Mouse (Mus musculus) left cerebral cortex, adult 8-10 months (tissue): ENCODE results near the gene Itpa. TPM values are rescaled to one million over a fixed set of nuclear protein-coding genes. Genes with fewer than 3 reads are reported as not detected.
A peak's percentile ranks its signal among the peaks of the same experiment; 100 is the strongest.

Source experiments
- DNase-seq, 2 experiments: peaks; one replicate each; pipeline ENCODE4 v3.0.0; 2022; ENCODE audit warnings: low spot score in 2 of 2
- total RNA-seq, 4 experiments: library from RNA; stranded (reverse); gene quantifications; 2 replicates each; pipeline ENCODE4 v1.2.4; 2022

The Itpa gene
- total RNA-seq, 4 experiments from 2014 or later: 35.7 to 41.7 (median 38.3) TPM

- no peak for DNase-seq
Measured at GRCm38 (mm10) chr2:130655660-130656339, 11.6 kb upstream of the Itpa start.

GRCm38 (mm10) chr2:130656536-130656935 lies 10.9 kb upstream of the Itpa start:
- DNase-seq: peak in 1 of 2 experiments; percentile 90

GRCm38 (mm10) chr2:130657541-130657940 lies 9.9 kb upstream of the Itpa start:
- peak; percentile 66 to 93 for DNase-seq

GRCm38 (mm10) chr2:130658530-130658929 lies 8.9 kb upstream of the Itpa start:
- DNase-seq: peak in 1 of 2 experiments; percentile 62

GRCm38 (mm10) chr2:130663342-130663741 lies 4.1 kb upstream of the Itpa start:
- DNase-seq: no peak

- DNase-seq: peak; percentile 94 to 96
Measured at GRCm38 (mm10) chr2:130664102-130664701, 3.2 kb upstream of the Itpa start, which contains the start of gene Ddrgk1. Ddrgk1 (minus strand) TSS chr2:130664659.

GRCm38 (mm10) chr2:130677211-130677610 lies 9.8 kb downstream of the Itpa start:
- no peak for DNase-seq

GRCm38 (mm10) chr2:130679154-130679553 lies 11.7 kb downstream of the Itpa start:
- DNase-seq: no peak

- DNase-seq: no peak
Measured at GRCm38 (mm10) chr2:130679899-130680298, 12.5 kb downstream of the Itpa start.

GRCm38 (mm10) chr2:130681531-130681930 lies 14.1 kb downstream of the Itpa start:
- DNase-seq: no peak

GRCm38 (mm10) chr2:130685426-130685825 lies 18.0 kb downstream of the Itpa start:
- DNase-seq: no peak

- DNase-seq: no peak
Measured at GRCm38 (mm10) chr2:130689011-130689410, 21.6 kb downstream of the Itpa start.

- no peak for DNase-seq
Measured at GRCm38 (mm10) chr2:130693563-130693962, 26.2 kb downstream of the Itpa start.

GRCm38 (mm10) chr2:130696700-130697152 lies 29.3 kb downstream of the Itpa start:
- no peak for DNase-seq

GRCm38 (mm10) chr2:130697153-130697810 lies 29.9 kb downstream of the Itpa start, which contains the start of gene Slc4a11:
Slc4a11 (minus strand) TSS chr2:130697519.
- DNase-seq: no peak

GRCm38 (mm10) chr2:130697821-130698266 lies 30.4 kb downstream of the Itpa start:
- DNase-seq: no peak

- no peak for DNase-seq
Measured at GRCm38 (mm10) chr2:130704040-130705001, 36.9 kb downstream of the Itpa start.

- DNase-seq: no peak
Measured at GRCm38 (mm10) chr2:130705178-130705577, 37.8 kb downstream of the Itpa start.

- DNase-seq: no peak
Measured at GRCm38 (mm10) chr2:130706602-130707001, 39.2 kb downstream of the Itpa start.

GRCm38 (mm10) chr2:130707057-130707456 lies 39.6 kb downstream of the Itpa start:
- DNase-seq: no peak

GRCm38 (mm10) chr2:130717951-130718350 lies 50.5 kb downstream of the Itpa start:
- no peak for DNase-seq
